Mouse (Mus musculus) splenic B cell, adult 2 months (primary cell): ENCODE data around the gene Syap1.
"Not testable (repeated sequence)": the region's sequence is repeated elsewhere in the genome, so short reads cannot be mapped to it uniquely, and the experiment has no call there.

Experiments used
- DNase-seq: peaks from one replicate; pipeline ENCODE4 v3.0.0-alpha.2; 2011; ENCODE audit warnings: low read depth, low spot score
- H3K27me3 ChIP-seq: 2 replicates; pipeline ENCODE4 v1.6.1; 2012; ENCODE audit warnings: mild to moderate bottlenecking, low read length, moderate library complexity, mixed read lengths; ENCODE audit not compliant: control insufficient read depth, poor library complexity, insufficient read depth, severe bottlenecking
- H3K36me3 ChIP-seq: 2 replicates; pipeline ENCODE4 v1.6.1; 2012; ENCODE audit warnings: mild to moderate bottlenecking, low read length, moderate library complexity, mixed read lengths; ENCODE audit not compliant: control insufficient read depth, poor library complexity, insufficient read depth, severe bottlenecking

Syap1 gene

GRCm38 (mm10) chrX:162887931-162888511 lies at the start of gene Syap1:
TSS of gene Syap1 (minus strand) at chrX:162888447.
- no peaks in the 10 kb centered on the region for H3K36me3 ChIP-seq

GRCm38 (mm10) chrX:162931467-162931866 lies 43.2 kb upstream of the Syap1 start:
- Histone ChIP-seq H3K36me3 (peaks cover 8% of the 10 kb centered on the region), H3K27me3 (no peaks in the 10 kb centered on the region)
- DNase-seq: no peak

More at GRCm38 (mm10) chrX:162887931-162888511, at the start of gene Syap1:
- H3K27me3 ChIP-seq: no peaks in the 10 kb centered on the region
- DNase-seq: peak; percentile 89

GRCm38 (mm10) chrX:162921487-162922125 lies 33.4 kb upstream of the Syap1 start:
- DNase-seq: no peak

GRCm38 (mm10) chrX:162915697-162916096 lies 27.4 kb upstream of the Syap1 start:
- DNase-seq: peak; percentile 72
- H3K36me3 ChIP-seq: peaks cover 7% of the 10 kb centered on the region
- H3K27me3 ChIP-seq: no peaks in the 10 kb centered on the region

More at GRCm38 (mm10) chrX:162921487-162922125, 33.4 kb upstream of the Syap1 start:
- no peaks in the 10 kb centered on the region for H3K27me3 ChIP-seq
- peaks cover 5% of the 10 kb centered on the region; the same call in 1 of the 2 replicates for H3K36me3 ChIP-seq

GRCm38 (mm10) chrX:162913651-162914050 lies 25.4 kb upstream of the Syap1 start:
- Histone ChIP-seq H3K36me3 (peaks cover 7% of the 10 kb centered on the region), H3K27me3 (no peaks in the 10 kb centered on the region)
- DNase-seq: no peak

GRCm38 (mm10) chrX:162907554-162907953 lies 19.3 kb upstream of the Syap1 start:
- DNase-seq: no peak
- no peaks in the 10 kb centered on the region for H3K27me3 ChIP-seq
- peaks cover 2% of the 10 kb centered on the region for H3K36me3 ChIP-seq

GRCm38 (mm10) chrX:162902040-162902734 lies 13.9 kb upstream of the Syap1 start:
- H3K27me3 ChIP-seq: no peaks in the 10 kb centered on the region
- peak; percentile 88 for DNase-seq
- no peaks in the 10 kb centered on the region for H3K36me3 ChIP-seq

GRCm38 (mm10) chrX:162901371-162902039 lies 13.3 kb upstream of the Syap1 start:
- Histone ChIP-seq H3K27me3 (no peaks in the 10 kb centered on the region), H3K36me3 (no peaks in the 10 kb centered on the region)
- DNase-seq: peak; percentile 46

GRCm38 (mm10) chrX:162900938-162901337 lies 12.7 kb upstream of the Syap1 start, which contains the start of gene Ctps2:
TSS of gene Ctps2 (plus strand) at chrX:162901238.
- DNase-seq: no peak

GRCm38 (mm10) chrX:162888575-162889223 lies 452 bp upstream of the Syap1 start:
- peak; percentile 14 for DNase-seq
- H3K36me3 ChIP-seq, H3K27me3 ChIP-seq: not testable (repeated sequence)

More at GRCm38 (mm10) chrX:162900938-162901337, 12.7 kb upstream of the Syap1 start, which contains the start of gene Ctps2:
- Histone ChIP-seq H3K36me3 (no peaks in the 10 kb centered on the region), H3K27me3 (no peaks in the 10 kb centered on the region)

- DNase-seq: no peak
- Histone ChIP-seq H3K36me3 (no peaks in the 10 kb centered on the region), H3K27me3 (no peaks in the 10 kb centered on the region)
Observed at GRCm38 (mm10) chrX:162878236-162878635, 10.0 kb downstream of the Syap1 start.

- no peaks in the 10 kb centered on the region for H3K36me3 ChIP-seq
- H3K27me3 ChIP-seq: no peaks in the 10 kb centered on the region
- no peak for DNase-seq
Observed at GRCm38 (mm10) chrX:162873761-162874160, 14.5 kb downstream of the Syap1 start.

- no peaks in the 10 kb centered on the region for H3K36me3 ChIP-seq
- H3K27me3 ChIP-seq: no peaks in the 10 kb centered on the region
- peak; percentile 39 for DNase-seq
Observed at GRCm38 (mm10) chrX:162871734-162872517, 16.3 kb downstream of the Syap1 start.
